Mouse (Mus musculus) fat pad, adult 2 months (tissue): ENCODE results near the gene Col4a1.
A peak's percentile ranks its signal among the peaks of the same experiment; 100 is the strongest.

Source experiments
- DNase-seq: peaks from one replicate; pipeline ENCODE4 v3.0.0-alpha.2; 2011; ENCODE audit warnings: low read depth, low spot score; ENCODE audit errors: extremely low read depth

Col4a1 gene

DNA sequence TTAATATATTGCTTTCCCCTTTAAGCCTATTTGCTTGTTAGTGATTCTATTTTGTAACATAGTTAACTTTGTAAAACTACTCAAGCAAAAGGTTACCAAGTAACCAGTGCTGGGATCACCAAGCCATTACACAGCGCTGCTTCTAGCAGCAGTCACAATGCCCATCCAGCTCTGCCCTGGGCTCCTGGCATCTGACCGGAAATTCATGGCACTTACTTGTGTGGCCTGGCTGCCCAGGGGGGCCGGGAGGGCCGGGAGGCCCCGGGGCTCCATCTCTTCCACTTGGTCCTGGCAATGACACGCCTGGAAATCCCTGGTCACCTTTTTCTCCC is 77.8 kb downstream of the Col4a1 start:
- no peak for DNase-seq

DNA sequence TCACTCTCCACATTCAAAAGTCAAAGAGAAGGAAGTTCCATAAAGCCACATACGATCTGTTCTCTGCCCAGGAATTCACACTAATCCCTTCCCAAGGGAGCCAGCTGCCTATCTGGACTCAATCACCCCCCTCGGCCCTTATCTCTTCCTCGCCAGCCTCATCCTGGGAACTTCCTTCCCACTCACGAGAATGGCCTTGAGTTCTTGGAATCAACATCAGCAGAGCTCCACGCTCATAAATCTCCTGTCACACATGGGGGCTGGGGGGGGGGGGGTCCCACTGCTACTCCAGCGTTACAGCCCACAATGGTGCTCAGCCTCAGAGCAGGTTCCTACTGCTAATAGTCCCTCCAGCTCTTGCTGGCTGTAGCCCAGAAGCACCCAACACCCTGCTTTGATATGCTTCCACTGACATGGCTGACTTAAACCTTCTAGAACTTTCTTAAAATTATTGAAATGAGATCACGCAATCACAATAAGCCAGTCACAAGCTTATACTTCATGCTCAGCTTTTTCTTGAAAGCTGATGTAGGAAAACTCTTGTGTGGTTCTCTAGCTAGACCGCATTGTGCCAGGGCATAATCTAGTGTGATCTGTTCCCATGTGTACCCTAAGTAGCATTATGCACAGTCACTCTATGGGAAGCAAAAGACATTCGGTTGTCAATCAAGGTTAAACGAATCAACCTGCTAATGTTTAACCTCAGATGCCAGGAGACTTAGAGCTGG is 78.3 kb downstream of the Col4a1 start:
- DNase-seq: no peak

DNA sequence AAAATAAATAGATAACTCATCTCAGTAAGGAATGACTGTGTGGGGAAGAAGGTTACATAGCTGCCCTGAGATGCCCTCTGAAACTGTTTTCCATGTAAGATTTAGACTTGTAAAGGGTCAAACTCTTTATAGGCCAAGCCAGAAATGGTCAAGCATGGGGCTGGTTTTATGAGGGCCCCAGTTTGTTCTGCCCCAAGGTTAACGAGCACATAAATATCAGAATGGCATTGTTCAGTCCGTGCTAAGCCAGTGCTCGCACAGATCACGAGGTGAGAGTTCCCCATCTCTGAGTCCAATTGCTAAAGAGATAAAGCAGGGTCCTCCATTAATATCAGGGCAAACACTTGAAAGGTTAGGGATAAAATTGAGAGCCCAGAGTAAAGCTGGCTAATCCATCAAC is 79.6 kb downstream of the Col4a1 start:
- DNase-seq: no peak

DNA sequence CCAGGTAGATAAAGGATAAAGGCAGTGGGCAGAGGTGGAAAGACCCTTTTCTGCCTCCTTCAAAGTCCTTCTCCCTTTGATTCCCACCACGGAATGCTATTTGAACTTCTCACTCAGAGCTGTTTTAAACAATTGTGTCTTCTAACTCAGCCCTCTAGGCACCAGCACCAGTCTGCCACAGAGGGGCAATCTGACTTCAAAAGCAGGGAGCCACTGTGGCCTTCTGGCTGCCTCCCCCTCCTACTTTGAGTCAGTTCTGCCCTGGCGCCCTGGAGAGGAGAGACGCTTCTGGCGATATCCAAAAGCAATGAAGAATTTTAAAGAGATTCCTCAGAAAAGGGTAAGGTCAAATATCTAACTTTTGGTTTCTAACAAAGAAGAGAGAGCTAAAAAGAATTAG is 82.3 kb downstream of the Col4a1 start:
- no peak for DNase-seq

DNA sequence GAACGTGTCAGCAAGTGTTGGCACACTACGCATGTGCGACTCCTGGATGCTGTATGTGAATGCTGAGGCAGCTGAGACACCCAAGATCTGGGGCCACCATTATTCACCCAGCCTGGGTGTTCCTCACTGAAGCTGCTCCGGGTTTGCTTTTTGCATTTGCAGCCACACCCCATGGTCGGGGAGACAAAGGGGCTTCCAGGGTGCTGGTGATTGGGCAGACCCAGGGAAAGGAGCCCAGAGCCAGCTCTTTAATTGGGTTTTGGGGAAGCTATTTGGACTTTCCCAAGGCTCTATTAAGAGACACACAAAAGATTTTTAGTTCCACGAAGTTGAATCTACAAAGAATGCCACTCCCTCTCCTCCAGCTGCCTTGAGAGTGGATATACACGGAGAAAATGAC is 85.2 kb downstream of the Col4a1 start:
- no peak for DNase-seq

DNA sequence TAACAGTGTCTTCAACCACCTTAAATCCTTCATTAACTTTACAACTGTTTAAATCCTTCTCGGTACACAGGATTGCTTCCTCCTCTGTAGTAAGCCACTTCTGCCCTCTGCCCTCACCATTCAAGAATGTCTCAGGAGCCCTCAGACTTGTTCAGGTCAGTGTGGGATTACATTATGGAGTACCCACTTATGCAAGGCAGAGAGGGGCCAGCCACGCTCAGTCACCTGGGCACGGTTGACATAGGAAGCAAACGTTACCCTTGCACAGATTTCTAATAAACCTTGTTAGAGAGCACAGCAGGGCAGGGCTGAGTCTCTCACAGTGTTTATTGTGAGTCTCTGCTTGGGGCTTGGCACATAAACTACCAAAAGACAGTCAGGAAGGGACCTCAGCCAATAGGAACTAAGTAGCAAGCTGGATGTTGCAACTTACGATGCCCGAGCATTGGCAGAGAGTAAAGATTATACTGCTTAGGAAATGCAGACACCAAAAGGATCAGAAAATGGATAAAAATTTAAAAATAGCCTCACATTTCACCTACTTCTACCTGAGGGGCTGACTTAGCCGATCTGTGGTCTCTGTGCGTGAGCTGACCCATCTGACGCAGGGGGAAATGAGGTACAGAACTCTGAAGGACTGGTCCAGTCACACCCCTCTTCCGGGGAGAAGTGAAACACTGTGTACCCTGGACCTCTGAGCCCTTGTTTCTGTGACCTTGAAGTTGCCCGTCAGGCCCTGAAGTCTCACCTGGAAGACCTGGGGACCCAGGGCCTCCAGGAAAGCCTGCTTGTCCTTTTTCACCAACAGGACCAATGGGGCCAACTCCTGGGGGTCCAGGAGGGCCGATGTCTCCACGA is 86.8 kb downstream of the Col4a1 start:
- no peak for DNase-seq

DNA sequence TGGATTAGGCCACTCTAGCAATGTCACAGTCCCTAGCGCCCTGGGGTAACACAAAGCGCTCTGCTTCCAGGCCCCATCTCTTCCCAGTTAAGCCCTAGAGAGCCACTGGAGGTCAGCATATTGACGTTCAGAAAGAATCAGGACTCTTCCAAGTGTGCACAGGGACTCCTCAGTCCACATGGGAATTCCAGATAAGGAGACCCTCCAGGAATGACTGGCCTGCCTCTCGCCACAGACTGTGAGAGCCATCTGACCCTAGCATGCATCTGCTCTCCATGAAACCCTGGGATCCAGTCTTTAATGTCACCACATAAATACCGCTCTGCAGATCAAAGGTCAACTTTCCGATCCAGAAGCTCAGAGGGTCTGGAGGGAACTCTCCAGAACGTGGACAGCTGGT is 88.4 kb downstream of the Col4a1 start:
- DNase-seq: no peak

DNA sequence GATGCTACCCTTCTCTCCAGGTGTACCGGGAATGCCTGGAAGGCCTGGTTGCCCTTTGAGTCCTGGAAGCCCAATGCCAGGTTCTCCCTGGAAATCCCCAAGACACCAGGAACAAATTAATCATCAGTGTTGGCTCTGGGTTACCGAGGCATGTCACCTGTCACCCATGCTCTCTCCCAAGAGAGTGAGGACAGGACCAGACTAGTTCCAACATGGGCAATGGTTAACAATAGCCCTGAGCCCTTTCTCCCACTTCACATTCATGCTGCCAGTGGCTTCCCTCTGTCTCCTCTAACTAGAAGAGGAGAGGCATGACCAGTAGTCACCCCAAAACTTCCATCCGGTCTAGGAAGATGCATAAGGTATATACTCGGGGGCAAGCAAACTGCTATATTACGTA is 91.3 kb downstream of the Col4a1 start:
- DNase-seq: peak; percentile 50

DNA sequence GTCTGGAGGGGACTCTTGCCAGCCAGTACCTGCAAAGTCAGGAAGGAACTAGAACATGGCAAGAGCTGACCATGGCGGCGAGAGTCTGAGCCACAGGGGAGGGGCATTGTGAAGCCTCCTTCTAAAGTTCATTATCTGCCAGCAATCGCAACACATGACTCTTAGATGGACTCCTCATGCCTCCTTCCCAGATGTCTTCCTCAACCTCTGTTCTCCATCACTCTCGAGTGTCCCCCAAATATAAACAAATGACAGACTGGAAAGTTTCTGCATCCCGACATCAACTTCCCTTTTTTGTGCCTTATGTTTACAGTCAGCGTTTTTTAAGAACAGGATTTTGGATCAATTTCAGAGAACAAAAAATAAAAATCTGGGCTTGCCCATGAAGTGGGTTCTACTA is 93.3 kb downstream of the Col4a1 start:
- DNase-seq: no peak

DNA sequence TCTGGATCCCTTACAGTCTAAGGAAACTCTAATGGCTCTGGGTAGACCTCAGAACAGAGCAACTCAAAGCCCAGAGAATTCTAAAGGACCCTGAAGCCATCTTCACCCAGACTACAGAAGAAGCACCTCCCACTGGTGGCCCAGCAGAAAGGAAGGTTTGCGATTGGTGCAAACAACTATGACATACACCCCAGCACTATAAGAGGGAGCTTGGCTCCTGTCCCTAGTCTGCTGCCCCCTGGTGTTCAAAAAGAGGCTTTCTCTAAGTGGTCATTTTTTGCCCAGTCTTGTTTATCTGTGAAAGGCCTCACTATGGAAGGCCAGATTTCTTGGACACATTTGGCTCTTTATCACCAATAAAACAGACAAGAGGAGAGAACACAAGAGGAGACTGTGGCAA is 97.4 kb downstream of the Col4a1 start:
- DNase-seq: no peak

DNA sequence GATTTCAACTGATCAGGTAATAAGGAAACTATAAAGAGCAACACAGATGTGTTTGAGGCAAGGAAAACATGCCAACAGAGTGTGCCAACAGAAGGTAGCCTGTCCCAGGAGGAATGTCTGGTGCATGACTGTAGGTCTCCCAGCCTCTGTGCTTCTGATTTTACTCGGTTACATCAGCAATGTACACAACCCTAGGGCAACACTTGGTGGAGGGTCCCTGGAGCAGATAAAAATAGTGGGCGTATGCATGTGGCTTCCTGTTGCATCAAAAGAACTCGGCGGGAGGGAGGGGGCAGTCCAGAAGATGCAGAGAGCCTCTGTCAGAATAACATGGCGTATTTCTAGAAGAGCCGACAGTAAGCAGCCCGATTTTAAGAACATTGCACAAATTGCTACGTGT is 106.1 kb downstream of the Col4a1 start:
- no peak for DNase-seq

DNA sequence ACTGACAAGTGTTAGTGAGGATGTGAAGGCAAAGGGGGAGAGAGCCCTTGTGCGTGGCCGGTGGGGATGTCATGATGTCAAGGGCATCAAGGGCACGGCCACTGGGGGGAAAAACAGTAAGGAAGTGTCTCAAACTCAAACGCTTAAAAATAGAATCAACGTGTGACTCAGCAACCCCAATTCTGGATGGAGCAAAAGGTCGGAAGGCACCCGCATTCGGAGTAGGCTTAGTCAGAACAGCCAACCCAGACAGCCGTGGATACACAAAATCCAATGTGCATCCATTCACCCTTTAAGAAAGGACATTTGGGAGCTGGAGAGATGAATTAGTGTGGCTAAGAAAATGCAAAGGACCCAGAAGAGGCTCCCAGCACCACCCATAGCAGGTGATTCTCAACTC is 107.1 kb downstream of the Col4a1 start:
- DNase-seq: no peak

DNA sequence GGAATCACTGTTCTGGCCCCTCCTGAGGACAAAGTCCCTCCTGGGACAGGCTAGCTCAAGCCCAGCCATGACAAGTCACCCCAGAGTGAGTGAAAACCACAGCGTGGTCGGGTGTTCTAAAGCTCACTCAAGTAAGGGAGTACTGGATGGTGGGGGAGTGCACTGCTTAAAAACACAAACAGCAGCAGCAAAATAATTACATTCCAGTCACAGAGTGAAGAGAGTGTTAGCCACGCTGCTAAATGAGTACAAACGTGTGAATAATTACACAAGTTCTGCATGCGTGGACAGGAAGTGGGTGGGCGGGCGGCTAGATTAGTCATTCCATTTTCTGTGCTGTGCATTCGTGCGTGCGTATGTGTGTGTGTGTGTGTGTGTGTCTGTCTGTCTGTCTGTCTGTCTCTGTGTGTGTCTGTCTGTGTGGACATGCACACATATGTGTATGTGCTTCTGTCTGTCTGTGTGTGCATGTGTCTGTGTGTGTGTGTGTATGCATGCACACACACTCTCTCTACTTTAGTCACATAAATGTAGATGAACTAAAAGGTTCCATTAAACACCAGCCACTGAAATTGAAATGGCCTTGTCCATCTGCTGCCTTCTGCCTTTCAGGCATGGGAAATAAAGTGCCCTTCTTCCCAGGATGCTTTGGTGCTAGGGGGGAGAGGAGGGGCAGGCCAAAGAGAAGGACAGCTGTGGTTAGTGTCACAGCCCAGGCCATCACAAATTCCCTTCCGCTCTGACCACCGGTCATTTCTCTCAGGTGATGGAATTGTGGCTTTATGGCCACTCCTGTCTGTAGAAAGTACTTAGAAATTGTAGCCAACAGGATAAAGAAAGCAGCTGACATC is 109.1 kb downstream of the Col4a1 start:
- no peak for DNase-seq

DNA sequence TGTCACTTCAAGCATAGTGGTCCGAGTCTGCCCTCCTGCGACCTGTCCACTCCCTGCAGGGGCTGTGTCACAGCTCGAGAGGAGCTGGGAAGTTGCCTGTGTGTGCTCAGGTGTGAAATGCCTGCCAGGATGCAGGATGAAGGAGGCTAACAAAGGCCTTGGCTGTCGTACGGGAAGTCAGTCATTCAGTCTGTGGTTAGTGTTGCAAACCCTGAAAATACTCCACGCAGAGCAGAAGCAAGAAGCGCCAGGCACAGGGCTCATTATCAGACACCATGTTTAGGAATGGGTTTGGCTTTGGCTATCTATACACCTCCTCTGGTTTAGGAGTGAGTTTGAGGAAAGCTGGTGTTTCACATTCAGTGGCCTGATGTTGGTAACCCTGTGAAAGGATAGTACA is 114.0 kb downstream of the Col4a1 start:
- no peak for DNase-seq

DNA sequence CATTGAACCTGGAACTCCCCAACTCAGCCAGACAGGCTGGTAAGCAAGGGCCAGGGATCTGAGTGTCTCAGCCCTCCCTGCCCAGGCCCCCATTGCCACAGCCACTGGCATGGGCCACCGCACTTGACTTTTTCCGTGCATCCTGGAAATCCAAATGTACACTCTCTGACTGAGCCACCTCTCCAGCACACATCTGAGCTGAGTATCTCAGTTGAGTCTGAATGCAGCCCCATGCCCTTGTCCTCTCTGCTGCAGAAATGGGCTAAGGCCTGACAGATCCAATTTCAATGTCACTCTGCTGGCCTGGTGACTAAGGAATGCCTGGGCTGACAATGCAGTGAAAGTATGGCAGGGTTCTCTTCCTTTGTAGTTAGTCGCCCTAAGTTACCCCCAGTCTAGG is 114.6 kb downstream of the Col4a1 start:
- DNase-seq: no peak

DNA sequence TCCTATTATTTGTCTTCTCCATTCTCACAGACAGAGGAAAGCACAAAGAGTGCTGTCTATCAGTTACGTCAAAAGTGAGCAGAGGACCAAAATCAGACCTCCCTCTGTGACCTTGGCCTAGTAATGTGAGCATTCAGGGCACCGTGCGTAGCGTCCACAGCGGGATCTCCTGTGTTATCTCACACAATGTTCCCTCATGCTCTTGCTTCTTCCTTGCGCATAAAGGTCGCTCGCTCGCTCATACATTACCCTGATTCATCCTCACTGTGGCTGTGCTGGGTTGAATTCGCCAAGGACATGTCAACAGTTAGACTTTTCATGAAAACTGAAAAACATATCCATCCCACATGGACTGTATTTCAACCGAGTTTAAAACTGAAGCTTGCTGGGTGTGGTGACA is 115.4 kb downstream of the Col4a1 start:
- DNase-seq: no peak

DNA sequence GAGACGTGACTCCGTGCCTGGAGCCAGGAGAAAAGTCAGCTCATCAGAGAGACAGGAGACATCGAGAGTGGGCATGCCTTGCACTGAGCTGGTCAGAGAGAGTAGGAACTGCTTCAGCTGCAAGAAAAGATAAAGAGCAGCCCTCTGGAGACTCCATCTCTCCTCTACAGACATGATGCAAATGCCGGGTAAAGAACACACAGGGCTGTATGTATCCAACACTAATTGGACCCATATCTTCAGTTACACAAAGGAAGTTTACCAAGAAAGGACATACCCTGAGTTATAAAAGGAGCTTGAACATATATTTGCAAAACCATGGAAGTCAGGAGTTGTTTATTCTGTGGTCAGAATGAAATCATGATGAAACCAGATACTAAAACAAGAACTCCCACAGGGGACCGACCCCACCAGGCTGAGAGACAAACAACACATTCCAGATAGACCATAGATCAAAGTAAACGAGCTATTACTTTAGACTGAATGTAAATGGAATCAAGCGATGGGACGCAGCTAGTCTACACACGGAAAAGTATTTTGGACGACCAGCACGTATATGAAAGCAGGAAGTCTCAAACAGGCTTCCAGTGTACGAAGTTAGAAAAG is 119.8 kb downstream of the Col4a1 start:
- no peak for DNase-seq

DNA sequence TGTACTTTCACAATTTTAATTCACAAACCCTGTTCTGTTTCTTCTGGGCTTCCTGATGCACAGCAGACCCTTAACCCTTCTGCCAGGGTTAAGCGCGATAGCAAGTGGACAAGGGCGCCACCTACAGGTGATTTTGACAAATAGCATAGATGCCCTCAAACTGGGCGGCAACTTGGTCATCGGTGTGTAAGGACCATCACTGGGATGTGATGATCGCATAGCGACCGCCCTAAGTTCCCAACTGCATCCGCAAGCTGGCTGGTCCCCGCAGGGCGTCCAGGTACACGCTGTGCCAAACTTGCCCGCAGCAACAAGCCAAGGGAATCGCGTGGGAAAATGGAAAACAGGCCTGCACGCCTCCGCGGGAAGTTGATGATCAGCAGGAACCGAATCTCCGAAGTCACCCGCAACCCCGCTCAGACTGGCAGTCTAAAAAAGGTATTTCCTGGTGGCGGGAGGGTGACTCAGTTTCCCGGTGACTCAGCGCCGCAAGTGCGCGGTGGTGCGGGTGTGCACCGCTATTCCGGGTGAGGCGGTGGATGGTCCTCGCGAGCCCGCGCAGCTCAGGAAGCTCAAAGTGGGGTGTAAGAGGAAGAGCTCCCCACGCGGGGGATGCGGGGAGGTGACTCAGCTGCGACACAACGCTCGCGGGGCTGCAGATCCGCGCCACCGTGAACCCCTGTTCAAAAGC is 124.9 kb downstream of the Col4a1 start:
- no peak for DNase-seq

DNA sequence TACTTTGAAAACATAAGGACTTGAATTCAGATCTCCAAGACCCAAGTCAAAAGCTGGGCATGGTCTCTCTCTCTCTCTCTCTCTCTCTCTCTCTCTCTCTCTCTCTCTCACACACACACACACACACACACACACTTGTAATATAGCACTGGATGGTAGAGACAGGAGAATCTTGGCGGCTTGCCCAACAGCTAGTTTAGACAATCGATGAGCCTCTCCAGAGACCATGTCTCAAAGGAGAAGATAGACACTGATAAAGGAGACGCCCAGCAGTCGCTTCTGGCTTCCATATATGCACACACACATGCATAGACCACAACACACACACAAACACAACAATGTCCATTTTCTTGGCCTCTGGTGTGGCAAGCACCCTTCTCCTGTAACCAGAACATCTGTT is 126.2 kb downstream of the Col4a1 start:
- no peak for DNase-seq

DNA sequence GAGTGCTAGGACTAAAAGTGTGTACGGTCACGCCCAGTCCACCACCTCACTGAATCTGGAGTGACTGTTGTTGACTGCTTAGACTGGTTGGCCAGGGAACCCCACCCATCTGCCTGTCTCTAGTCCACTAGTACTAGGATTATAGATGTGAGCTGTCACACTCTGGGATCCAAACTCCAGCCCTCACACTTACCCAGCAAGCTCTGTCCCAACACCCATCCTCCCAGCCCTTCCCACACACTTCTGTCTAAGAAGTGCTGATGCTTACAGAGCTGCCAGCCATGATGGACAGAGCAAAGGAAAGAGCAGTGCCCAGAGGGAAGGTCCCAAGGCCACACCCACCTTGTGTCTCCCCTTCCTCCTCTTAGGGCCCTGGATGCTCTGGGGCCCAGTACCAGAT is 127.0 kb downstream of the Col4a1 start:
- DNase-seq: no peak

DNA sequence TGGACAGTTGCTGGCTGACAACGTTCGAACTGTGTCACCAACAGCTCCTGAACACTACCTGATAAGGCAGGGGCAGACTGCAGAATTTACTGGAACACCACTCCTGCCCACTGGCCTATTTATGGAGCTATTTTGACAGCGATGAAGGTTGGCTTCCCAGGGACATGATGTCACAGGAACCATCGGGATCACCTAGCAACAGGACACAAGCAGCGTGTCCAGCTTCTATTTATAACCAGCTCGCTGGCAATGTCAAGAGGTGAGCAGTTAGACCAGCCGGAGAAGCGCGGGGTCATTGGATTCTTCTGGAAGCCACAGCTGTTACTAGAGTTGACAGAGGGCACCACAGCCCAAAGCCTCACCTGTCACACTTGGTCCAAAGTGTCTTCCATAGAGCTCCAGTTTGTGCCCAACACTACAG is 129.0 kb downstream of the Col4a1 start:
- DNase-seq: no peak
